Mouse (Mus musculus): ENCODE results near the gene Zfp61. TPM values are rescaled to one million over a fixed set of nuclear protein-coding genes. Genes with fewer than 3 reads are reported as not detected.

Zfp61 gene
- polyA plus RNA-seq, 1 experiment, result 1.5 TPM

DNA sequence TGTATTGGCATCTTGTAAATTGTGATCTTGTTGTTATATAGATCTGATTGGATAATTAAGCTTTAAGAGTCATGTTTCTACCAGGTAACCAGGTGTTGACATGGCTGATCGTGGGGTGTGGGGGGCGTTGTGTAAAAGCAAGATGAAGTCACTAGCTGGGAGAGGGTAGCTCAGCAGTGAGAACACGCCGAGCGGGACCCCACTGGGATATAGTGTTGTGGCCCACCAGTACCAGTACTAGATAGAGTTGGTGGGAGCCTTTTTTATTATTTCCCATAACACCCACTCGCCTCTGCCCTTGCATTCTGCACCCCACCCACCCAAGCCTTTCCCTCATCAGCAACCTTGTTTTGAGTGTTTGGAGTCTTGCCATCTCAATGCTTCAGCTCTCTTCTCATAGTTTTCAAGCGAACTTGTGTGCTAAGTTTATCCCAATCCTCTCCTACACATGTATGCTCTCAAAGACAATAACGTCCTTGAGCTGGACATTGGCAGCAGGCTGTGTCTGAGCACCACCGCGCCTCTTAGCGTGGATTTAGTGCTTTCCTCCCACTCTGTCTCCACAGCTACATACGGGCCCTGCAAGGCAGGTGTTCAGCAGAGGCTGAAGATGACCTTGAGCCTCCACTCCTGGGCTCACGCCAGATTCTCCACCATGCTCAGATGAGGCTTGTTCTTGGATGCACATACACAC, 41.6 kb downstream of the Zfp61 start:
- H3K27me3 ChIP-seq (ENCODE audit: control insufficient read depth, insufficient read depth, low read length), result no peaks in the 10 kb centered on the region
- no peak for TF ChIP-seq POLR2A (IDR thresholded peaks at IDR 0.05; ENCODE audit: low read depth, low read length)
- no peak for TF ChIP-seq CTCF (IDR thresholded peaks at IDR 0.05; ENCODE audit: extremely low read depth, insufficient read length, insufficient replicate concordance, low read depth, low read length)
- 85% methylated on average over 13 of the region's 13 CpGs for WGBS
- H3K36me3 ChIP-seq (ENCODE audit: control insufficient read depth, insufficient read depth, low read length), result no peaks in the 10 kb centered on the region; the same call in 1 of the 2 replicates
- H3K4me3 ChIP-seq (ENCODE audit: low read depth, low read length), result no peak overlapping the region
- H3K4me1 ChIP-seq (ENCODE audit: control insufficient read depth, insufficient read depth, insufficient read length, low read length), result no peaks in the 10 kb centered on the region
- H3K27ac ChIP-seq (ENCODE audit: insufficient read depth, low read depth, low read length), result 0 out of 2 replicates have a peak overlapping the region, but pooled peaks have one; percentile 49

- H3K4me3 ChIP-seq (ENCODE audit: low read depth, low read length), result peak within 1 kb of the TSS; percentile 74
Observed at GRCm38 (mm10) chr7:24254633-24255474, 46.2 kb downstream of the Zfp61 start, which contains the start of gene Zfp108. Zfp108 (plus strand) TSS chr7:24254794.

GRCm38 (mm10) chr7:24253779-24254615, 47.0 kb downstream of the Zfp61 start:
- 52% methylated on average over 9 of the region's 9 CpGs for WGBS
- no peak overlapping the region for H3K27ac ChIP-seq (ENCODE audit: insufficient read depth, low read depth, low read length)
- no peaks in the 10 kb centered on the region; the same call in 1 of the 2 replicates for H3K4me1 ChIP-seq (ENCODE audit: control insufficient read depth, insufficient read depth, insufficient read length, low read length)
- no peak overlapping the region for H3K4me3 ChIP-seq (ENCODE audit: low read depth, low read length)
- H3K36me3 ChIP-seq (ENCODE audit: control insufficient read depth, insufficient read depth, low read length), result no peaks in the 10 kb centered on the region
- TF ChIP-seq POLR2A (IDR thresholded peaks at IDR 0.05; ENCODE audit: low read depth, low read length) (no peak), CTCF (IDR thresholded peaks at IDR 0.05; ENCODE audit: extremely low read depth, insufficient read length, insufficient replicate concordance, low read depth, low read length) (no peak)
- no peaks in the 10 kb centered on the region for H3K27me3 ChIP-seq (ENCODE audit: control insufficient read depth, insufficient read depth, low read length)

More at GRCm38 (mm10) chr7:24254633-24255474, 46.2 kb downstream of the Zfp61 start, which contains the start of gene Zfp108:
- TF ChIP-seq CTCF (IDR thresholded peaks at IDR 0.05; ENCODE audit: extremely low read depth, insufficient read length, insufficient replicate concordance, low read depth, low read length) (no peak), POLR2A (IDR thresholded peaks at IDR 0.05; ENCODE audit: low read depth, low read length) (no peak; the same call in 1 of the 2 replicates)
- no peaks in the 10 kb centered on the region for H3K36me3 ChIP-seq (ENCODE audit: control insufficient read depth, insufficient read depth, low read length)
- no peaks in the 10 kb centered on the region; the same call in 1 of the 2 replicates for H3K4me1 ChIP-seq (ENCODE audit: control insufficient read depth, insufficient read depth, insufficient read length, low read length)
- no peaks in the 10 kb centered on the region for H3K27me3 ChIP-seq (ENCODE audit: control insufficient read depth, insufficient read depth, low read length)
- WGBS, result 15% methylated on average over 21 of the region's 21 CpGs
- no peak within 1 kb of the TSS for H3K27ac ChIP-seq (ENCODE audit: insufficient read depth, low read depth, low read length)

Other genes with a start within 250 kb of the Zfp61 start
- not detected in 2 replicates for gene Vmn1r183, start 248.0 kb downstream of the Zfp61 start, polyA plus RNA-seq (2012; rRNA removed)
- gene Zfp180, start 219.3 kb downstream of the Zfp61 start, polyA plus RNA-seq (2012; rRNA removed), result 3.8 and 7.4 TPM in 2 replicates
- gene Zfp112, start 188.9 kb downstream of the Zfp61 start, polyA plus RNA-seq (2012; rRNA removed), result 0.36 and 0.60 TPM in 2 replicates
- gene Zfp235, start 167.1 kb downstream of the Zfp61 start, polyA plus RNA-seq (2012; rRNA removed), result 3.2 and 3.3 TPM in 2 replicates
- gene Zfp114, start 126.2 kb downstream of the Zfp61 start, polyA plus RNA-seq (2012; rRNA removed), result 0.03 and 0.08 TPM in 2 replicates
- gene Zfp111, start 89.8 kb downstream of the Zfp61 start, polyA plus RNA-seq (2012; rRNA removed), result 0.28 and 0.70 TPM in 2 replicates
- 0.33 and 0.56 TPM in 2 replicates for gene Zfp109, start 63.7 kb downstream of the Zfp61 start, polyA plus RNA-seq (2012; rRNA removed)
- gene Zfp108, start 46.4 kb downstream of the Zfp61 start, polyA plus RNA-seq (2012; rRNA removed), result 0.13 and 0.18 TPM in 2 replicates
- gene Zfp93, start 30.8 kb downstream of the Zfp61 start, polyA plus RNA-seq (2012; rRNA removed), result 0.37 and 0.55 TPM in 2 replicates
- 0.84 and 1.5 TPM in 2 replicates for gene Zfp94, start 15.4 kb upstream of the Zfp61 start, polyA plus RNA-seq (2012; rRNA removed)
- gene Tescl, start 32.7 kb upstream of the Zfp61 start, polyA plus RNA-seq (2012; rRNA removed), result 0.15 TPM in 1 of 2 replicates, not detected in the other
- gene Lypd5, start 48.0 kb upstream of the Zfp61 start, polyA plus RNA-seq (2012; rRNA removed), result 0.06 TPM in 1 of 2 replicates, not detected in the other
- 61.9 and 95.5 TPM in 2 replicates for gene Kcnn4, start 69.0 kb upstream of the Zfp61 start, polyA plus RNA-seq (2012; rRNA removed)
- gene Smg9, start 98.4 kb upstream of the Zfp61 start, polyA plus RNA-seq (2012; rRNA removed), result 29.9 and 54.2 TPM in 2 replicates
- gene Irgc1, start 151.1 kb upstream of the Zfp61 start, polyA plus RNA-seq (2012; rRNA removed), result 0.05 and 0.37 TPM in 2 replicates
- 9.9 and 15.8 TPM in 2 replicates for gene Plaur, start 161.3 kb upstream of the Zfp61 start, polyA plus RNA-seq (2012; rRNA removed)
- 2.9 and 4.7 TPM in 2 replicates for gene Cadm4, start 180.8 kb upstream of the Zfp61 start, polyA plus RNA-seq (2012; rRNA removed)
- 6.4 and 15.7 TPM in 2 replicates for gene Zfp428, start 205.8 kb upstream of the Zfp61 start, polyA plus RNA-seq (2012; rRNA removed)
- gene AC161166.1, start 211.2 kb upstream of the Zfp61 start, polyA plus RNA-seq (2012; rRNA removed), result not detected in 2 replicates
- 8.5 and 12.3 TPM in 2 replicates for gene Irgq, start 229.5 kb upstream of the Zfp61 start, polyA plus RNA-seq (2012; rRNA removed)
- gene Pinlyp, start 244.9 kb upstream of the Zfp61 start, polyA plus RNA-seq (2012; rRNA removed), result 0.13 TPM in 1 of 2 replicates, not detected in the other
- gene Xrcc1, start 245.1 kb upstream of the Zfp61 start, polyA plus RNA-seq (2012; rRNA removed), result 12.3 and 24.7 TPM in 2 replicates

All from small intestine, adult 2 months (tissue).